Mouse (Mus musculus): ENCODE data around the gene Ttc23. TPM values are rescaled to one million over a fixed set of nuclear protein-coding genes. Genes with fewer than 3 reads are reported as not detected.

Gene Ttc23
- polyA plus RNA-seq, 1 experiment: 14.2 TPM

DNA sequence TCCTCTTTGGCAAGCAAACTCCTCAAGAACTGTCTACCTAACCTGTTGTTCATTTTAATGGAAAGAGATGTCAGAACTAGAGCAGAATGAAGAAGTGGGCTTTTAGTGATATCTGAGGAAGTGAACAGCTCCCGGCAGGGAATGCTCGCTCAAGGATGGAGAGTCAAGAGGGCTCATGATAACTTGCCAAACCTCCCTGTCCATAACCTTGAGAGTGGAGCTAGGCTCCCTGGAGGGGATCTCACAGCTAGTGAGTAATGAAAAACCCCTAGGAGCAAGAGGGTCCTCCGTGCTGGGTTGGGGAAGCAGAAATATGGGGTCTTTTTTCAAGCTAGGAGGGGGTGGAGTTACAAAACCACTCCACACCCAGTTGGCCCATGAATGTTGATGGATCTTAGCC lies 116.4 kb downstream of the Ttc23 start:
- H3K4me3 ChIP-seq: no peak overlapping the region
- no peaks in the 10 kb centered on the region for H3K36me3 ChIP-seq (ENCODE audit: control insufficient read depth, insufficient read depth)
- TF ChIP-seq USF1 (IDR thresholded peaks at IDR 0.05; ENCODE audit: low read depth): no peak
- no peak for TF ChIP-seq CEBPB (IDR thresholded peaks at IDR 0.05; ENCODE audit: insufficient read depth, poor library complexity, severe bottlenecking)
- no peak for TF ChIP-seq SRF (IDR thresholded peaks at IDR 0.05; ENCODE audit: control insufficient read depth, insufficient read length, low read depth)
- no peak for TF ChIP-seq REST (IDR thresholded peaks at IDR 0.05; ENCODE audit: insufficient read depth, insufficient read length)
- no peak for TF ChIP-seq TCF12 (IDR thresholded peaks at IDR 0.05; ENCODE audit: insufficient read depth, poor library complexity, severe bottlenecking)
- TF ChIP-seq MAX (IDR thresholded peaks at IDR 0.05; ENCODE audit: low read depth): no peak
- no peak for TF ChIP-seq POLR2A (IDR thresholded peaks at IDR 0.05; ENCODE audit: insufficient read length, low read depth)
- TF ChIP-seq TCF3 (IDR thresholded peaks at IDR 0.05; ENCODE audit: insufficient read length, low read depth): no peak
- TF ChIP-seq POLR2AphosphoS2 (IDR thresholded peaks at IDR 0.05; ENCODE audit: insufficient read length, low read depth): no peak
- no peaks in the 10 kb centered on the region for H3K79me2 ChIP-seq (ENCODE audit: control insufficient read depth, insufficient read depth)
- H3K27me3 ChIP-seq (ENCODE audit: control insufficient read depth, insufficient read depth, insufficient read length): peaks cover 44% of the 10 kb centered on the region
- H3ac ChIP-seq (ENCODE audit: control insufficient read depth, insufficient read length): no peak overlapping the region
- no peak overlapping the region for H3K4me2 ChIP-seq (ENCODE audit: low read depth)

DNA sequence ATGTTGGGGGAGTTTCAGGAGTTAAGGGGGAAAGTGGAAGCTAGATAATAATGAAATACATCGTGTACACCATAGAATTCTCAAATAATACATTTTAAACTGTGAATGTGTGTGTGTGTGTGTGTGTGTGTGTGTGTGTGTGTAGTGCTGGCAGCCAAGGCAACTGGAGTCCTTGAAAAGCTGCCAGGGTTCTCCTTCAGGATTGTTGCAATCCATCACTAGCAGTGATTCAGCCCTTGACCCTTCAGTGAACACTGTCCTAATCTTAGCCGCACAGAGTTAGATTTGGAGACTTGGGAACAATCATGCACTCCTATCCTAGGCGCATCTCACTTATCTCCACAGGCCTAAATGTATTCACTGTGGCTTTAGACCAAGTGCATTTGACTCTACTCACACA lies 120.9 kb downstream of the Ttc23 start:
- TF ChIP-seq REST (IDR thresholded peaks at IDR 0.05; ENCODE audit: insufficient read depth, insufficient read length): no peak
- TF ChIP-seq POLR2AphosphoS2 (IDR thresholded peaks at IDR 0.05; ENCODE audit: insufficient read length, low read depth): no peak
- TF ChIP-seq USF1 (IDR thresholded peaks at IDR 0.05; ENCODE audit: low read depth): no peak
- no peak for TF ChIP-seq TCF3 (IDR thresholded peaks at IDR 0.05; ENCODE audit: insufficient read length, low read depth)
- no peak for TF ChIP-seq E2F4 (IDR thresholded peaks at IDR 0.05; ENCODE audit: insufficient read depth)
- TF ChIP-seq MAX (IDR thresholded peaks at IDR 0.05; ENCODE audit: low read depth): no peak
- TF ChIP-seq MYOD1 (IDR thresholded peaks at IDR 0.05; ENCODE audit: control insufficient read depth in 1 of 3, insufficient read length in 2 of 3, low read depth in 2 of 3): no peak
- no peak for TF ChIP-seq CEBPB (IDR thresholded peaks at IDR 0.05; ENCODE audit: insufficient read depth, poor library complexity, severe bottlenecking)
- TF ChIP-seq POLR2A (IDR thresholded peaks at IDR 0.05; ENCODE audit: insufficient read length, low read depth): no peak
- TF ChIP-seq TCF12 (IDR thresholded peaks at IDR 0.05; ENCODE audit: insufficient read depth, poor library complexity, severe bottlenecking): no peak
- TF ChIP-seq SRF (IDR thresholded peaks at IDR 0.05; ENCODE audit: control insufficient read depth, insufficient read length, low read depth): no peak
- no peak for TF ChIP-seq MYOG (IDR thresholded peaks at IDR 0.05; ENCODE audit: control insufficient read depth in 1 of 3, insufficient read depth in 1 of 3, insufficient read length in 2 of 3, low read depth in 2 of 3)
- Histone ChIP-seq H3K27me3 (ENCODE audit: control insufficient read depth, insufficient read depth, insufficient read length) (peaks cover 64% of the 10 kb centered on the region), H3K4me3 (no peak overlapping the region), H3ac (ENCODE audit: control insufficient read depth, insufficient read length) (no peak overlapping the region), H3K79me2 (ENCODE audit: control insufficient read depth, insufficient read depth) (no peaks in the 10 kb centered on the region), H3K36me3 (ENCODE audit: control insufficient read depth, insufficient read depth) (no peaks in the 10 kb centered on the region), H3K4me2 (ENCODE audit: low read depth) (no peak overlapping the region)

DNA sequence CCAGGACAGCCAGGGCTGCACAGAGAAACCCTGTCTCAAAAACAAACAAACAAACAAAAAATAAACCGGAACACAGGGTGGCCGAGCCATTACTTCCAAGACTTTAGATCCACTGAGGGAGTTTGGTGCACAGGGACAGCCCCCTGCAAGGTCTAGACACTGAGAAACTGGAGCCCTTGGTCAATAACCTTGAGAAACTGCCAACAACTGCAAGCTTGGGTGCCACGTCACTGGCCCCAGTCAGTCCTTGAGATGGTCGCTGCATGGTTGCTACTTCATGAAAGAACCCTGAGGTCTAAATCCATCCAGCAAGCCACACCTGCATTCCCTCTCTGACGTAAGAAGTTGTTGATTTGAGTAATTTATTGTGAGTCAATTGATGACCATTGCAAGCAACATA lies 122.3 kb downstream of the Ttc23 start:
- no peaks in the 10 kb centered on the region for H3K79me2 ChIP-seq (ENCODE audit: control insufficient read depth, insufficient read depth)

DNA sequence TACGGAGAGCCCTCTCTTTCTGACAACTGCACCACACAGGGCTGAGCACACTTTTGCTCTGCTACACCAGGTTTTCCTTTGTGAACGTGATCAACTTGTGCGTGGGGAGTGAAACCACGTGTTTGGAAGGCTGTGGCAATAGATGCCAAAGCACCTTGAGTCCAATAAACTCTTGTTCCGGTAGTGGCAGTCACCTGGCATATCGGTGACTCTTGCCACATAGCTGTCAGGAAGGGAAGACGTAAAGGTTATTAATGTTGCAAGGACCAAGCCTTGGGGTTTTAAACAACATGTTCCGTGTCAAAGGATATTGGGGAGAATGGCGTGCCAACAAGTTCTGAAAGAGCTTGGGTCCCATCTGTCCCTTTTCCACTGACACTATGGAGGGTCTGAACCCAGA lies 125.0 kb downstream of the Ttc23 start:
- H3K4me3 ChIP-seq: no peak overlapping the region
- no peaks in the 10 kb centered on the region for H3K79me2 ChIP-seq (ENCODE audit: control insufficient read depth, insufficient read depth)
- no peak overlapping the region for H3ac ChIP-seq (ENCODE audit: control insufficient read depth, insufficient read length)
- TF ChIP-seq TCF3 (IDR thresholded peaks at IDR 0.05; ENCODE audit: insufficient read length, low read depth) (no peak), CEBPB (IDR thresholded peaks at IDR 0.05; ENCODE audit: insufficient read depth, poor library complexity, severe bottlenecking) (no peak), MYOD1 (IDR thresholded peaks at IDR 0.05; ENCODE audit: control insufficient read depth in 1 of 3, insufficient read length in 2 of 3, low read depth in 2 of 3) (no peak), USF1 (IDR thresholded peaks at IDR 0.05; ENCODE audit: low read depth) (no peak), TCF12 (IDR thresholded peaks at IDR 0.05; ENCODE audit: insufficient read depth, poor library complexity, severe bottlenecking) (no peak), MYOG (IDR thresholded peaks at IDR 0.05; ENCODE audit: control insufficient read depth in 1 of 3, insufficient read depth in 1 of 3, insufficient read length in 2 of 3, low read depth in 2 of 3) (no peak), POLR2AphosphoS2 (IDR thresholded peaks at IDR 0.05; ENCODE audit: insufficient read length, low read depth) (no peak), SRF (IDR thresholded peaks at IDR 0.05; ENCODE audit: control insufficient read depth, insufficient read length, low read depth) (no peak)
- H3K36me3 ChIP-seq (ENCODE audit: control insufficient read depth, insufficient read depth): no peaks in the 10 kb centered on the region
- H3K4me2 ChIP-seq (ENCODE audit: low read depth): no peak overlapping the region
- H3K27me3 ChIP-seq (ENCODE audit: control insufficient read depth, insufficient read depth, insufficient read length): peaks cover 48% of the 10 kb centered on the region

More for the DNA sequence above, 122.3 kb downstream of the Ttc23 start:
- H3K4me2 ChIP-seq (ENCODE audit: low read depth): no peak overlapping the region
- no peak overlapping the region for H3ac ChIP-seq (ENCODE audit: control insufficient read depth, insufficient read length)
- H3K27me3 ChIP-seq (ENCODE audit: control insufficient read depth, insufficient read depth, insufficient read length): peaks cover 59% of the 10 kb centered on the region
- TF ChIP-seq MYOD1 (IDR thresholded peaks at IDR 0.05; ENCODE audit: control insufficient read depth in 1 of 3, insufficient read length in 2 of 3, low read depth in 2 of 3): no peak
- TF ChIP-seq TCF12 (IDR thresholded peaks at IDR 0.05; ENCODE audit: insufficient read depth, poor library complexity, severe bottlenecking): no peak
- no peak for TF ChIP-seq CEBPB (IDR thresholded peaks at IDR 0.05; ENCODE audit: insufficient read depth, poor library complexity, severe bottlenecking)
- TF ChIP-seq SRF (IDR thresholded peaks at IDR 0.05; ENCODE audit: control insufficient read depth, insufficient read length, low read depth): no peak
- TF ChIP-seq MYOG (IDR thresholded peaks at IDR 0.05; ENCODE audit: control insufficient read depth in 1 of 3, insufficient read depth in 1 of 3, insufficient read length in 2 of 3, low read depth in 2 of 3): no peak
- no peak for TF ChIP-seq USF1 (IDR thresholded peaks at IDR 0.05; ENCODE audit: low read depth)
- no peak for TF ChIP-seq TCF3 (IDR thresholded peaks at IDR 0.05; ENCODE audit: insufficient read length, low read depth)
- no peak for TF ChIP-seq E2F4 (IDR thresholded peaks at IDR 0.05; ENCODE audit: insufficient read depth)
- no peak for TF ChIP-seq POLR2AphosphoS2 (IDR thresholded peaks at IDR 0.05; ENCODE audit: insufficient read length, low read depth)
- no peak for TF ChIP-seq MAX (IDR thresholded peaks at IDR 0.05; ENCODE audit: low read depth)
- TF ChIP-seq REST (IDR thresholded peaks at IDR 0.05; ENCODE audit: insufficient read depth, insufficient read length): no peak
- H3K4me3 ChIP-seq: no peak overlapping the region
- H3K36me3 ChIP-seq (ENCODE audit: control insufficient read depth, insufficient read depth): no peaks in the 10 kb centered on the region

DNA sequence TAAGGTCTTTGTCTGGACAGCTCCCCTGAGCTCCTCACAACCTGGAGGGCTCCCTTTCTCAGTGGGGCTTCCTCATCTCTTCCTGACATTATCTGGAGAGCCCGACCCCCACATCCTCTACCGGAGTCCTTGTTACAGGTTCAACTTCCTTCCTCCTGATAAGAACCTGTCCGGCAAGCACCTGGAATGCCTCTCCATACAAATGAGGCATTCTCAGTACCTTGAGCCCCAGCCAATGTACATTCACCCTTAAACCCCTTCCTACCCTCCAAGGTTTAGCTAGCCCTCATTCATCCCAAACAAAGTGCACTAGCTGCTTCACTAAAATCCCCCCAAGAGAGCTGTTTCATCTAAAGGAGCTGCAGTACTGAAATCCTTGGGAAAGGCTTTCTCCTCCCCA lies 128.4 kb downstream of the Ttc23 start:
- H3K4me2 ChIP-seq (ENCODE audit: low read depth): no peak overlapping the region
- H3K79me2 ChIP-seq (ENCODE audit: control insufficient read depth, insufficient read depth): no peaks in the 10 kb centered on the region
- H3K4me3 ChIP-seq: no peak overlapping the region
- TF ChIP-seq MYOD1 (IDR thresholded peaks at IDR 0.05; ENCODE audit: control insufficient read depth in 1 of 3, insufficient read length in 2 of 3, low read depth in 2 of 3) (no peak), REST (IDR thresholded peaks at IDR 0.05; ENCODE audit: insufficient read depth, insufficient read length) (no peak), POLR2A (IDR thresholded peaks at IDR 0.05; ENCODE audit: insufficient read length, low read depth) (no peak), MYOG (IDR thresholded peaks at IDR 0.05; ENCODE audit: control insufficient read depth in 1 of 3, insufficient read depth in 1 of 3, insufficient read length in 2 of 3, low read depth in 2 of 3) (no peak), MAX (IDR thresholded peaks at IDR 0.05; ENCODE audit: low read depth) (no peak), POLR2AphosphoS2 (IDR thresholded peaks at IDR 0.05; ENCODE audit: insufficient read length, low read depth) (no peak), USF1 (IDR thresholded peaks at IDR 0.05; ENCODE audit: low read depth) (no peak), CEBPB (IDR thresholded peaks at IDR 0.05; ENCODE audit: insufficient read depth, poor library complexity, severe bottlenecking) (no peak), SRF (IDR thresholded peaks at IDR 0.05; ENCODE audit: control insufficient read depth, insufficient read length, low read depth) (no peak)
- no peaks in the 10 kb centered on the region for H3K36me3 ChIP-seq (ENCODE audit: control insufficient read depth, insufficient read depth)
- H3ac ChIP-seq (ENCODE audit: control insufficient read depth, insufficient read length): no peak overlapping the region
- H3K27me3 ChIP-seq (ENCODE audit: control insufficient read depth, insufficient read depth, insufficient read length): peaks cover 44% of the 10 kb centered on the region

Measured in myocyte (in vitro differentiated cells).